Mouse (Mus musculus) forebrain, embryonic 10.5 days (tissue): ENCODE results near the gene Greb1. TPM values are rescaled to one million over a fixed set of nuclear protein-coding genes. Genes with fewer than 3 reads are reported as not detected.

Experiments used
- DNase-seq: peaks from one replicate; pipeline ENCODE4 v3.0.0-alpha.2; 2017; ENCODE audit warnings: low spot score; ENCODE audit errors: extremely low spot score
- H3K27ac ChIP-seq: fragments of 300-500 bp; sonication (generic); 2 replicates; pipeline ENCODE4 v1.5.1; 2016; ENCODE audit warnings: mild to moderate bottlenecking
- H3K27me3 ChIP-seq: fragments of 300-500 bp; sonication (generic); 2 replicates; pipeline ENCODE4 v1.6.1; 2016; ENCODE audit warnings: mild to moderate bottlenecking; ENCODE audit not compliant: poor library complexity, severe bottlenecking
- H3K36me3 ChIP-seq: fragments of 300-500 bp; sonication (generic); replicated peaks from 2 replicates; pipeline ENCODE4 v1.6.1; 2016; ENCODE audit warnings: mild to moderate bottlenecking, moderate library complexity
- H3K4me1 ChIP-seq: fragments of 300-500 bp; sonication (generic); 2 replicates; pipeline ENCODE4 v1.6.1; 2016
- H3K4me3 ChIP-seq: fragments of 300-500 bp; sonication (generic); 2 replicates; pipeline ENCODE4 v1.5.1; 2016; ENCODE audit warnings: mild to moderate bottlenecking, moderate library complexity
- H3K9me3 ChIP-seq: fragments of 300-500 bp; sonication (generic); 2 replicates; pipeline ENCODE4 v1.6.1; 2016; ENCODE audit warnings: mild to moderate bottlenecking, moderate library complexity
- WGBS: fragments of 180-500 bp; shearing (Covaris S2); methylation state at CpG from one replicate; pipeline ENCODE4 v1.1.7; 2016; 5-methylcytosine and 5-hydroxymethylcytosine counted together
- polyA plus RNA-seq: library from polyadenylated mRNA; unstranded; fragments of >200 nt; fragmentation: Nextera tagmentation; extraction: Ambion mirVana; gene quantifications from 2 replicates; pipeline ENCODE4 v1.2.1, GENCODE M21; 2016

The Greb1 gene
- 12.9 and 14.6 TPM in 2 replicates for polyA plus RNA-seq

GRCm38 (mm10) chr12:16800259-16800958 is at the start of gene Greb1:
Gene Greb1, minus strand, starts transcription at chr12:16800886.
- peaks cover 9% of the 10 kb centered on the region; the same call in 1 of the 2 replicates for H3K36me3 ChIP-seq
- peak within 1 kb of the TSS; percentile 78 for H3K4me3 ChIP-seq
- H3K4me1 ChIP-seq: peaks cover 73% of the 10 kb centered on the region
- peak; percentile 66 for DNase-seq
- WGBS: under 1% methylated on average over 51 of the region's 53 CpGs
- H3K27ac ChIP-seq: peak within 1 kb of the TSS; percentile 96
- H3K27me3 ChIP-seq: peaks cover 19% of the 10 kb centered on the region
- H3K9me3 ChIP-seq: no peaks in the 10 kb centered on the region

GRCm38 (mm10) chr12:16849821-16850220 is 49.1 kb upstream of the Greb1 start:
- WGBS: 74% methylated on average over 2 of the region's 2 CpGs
- Histone ChIP-seq H3K4me3 (no peak overlapping the region), H3K9me3 (no peaks in the 10 kb centered on the region), H3K27me3 (no peaks in the 10 kb centered on the region), H3K36me3 (no peaks in the 10 kb centered on the region), H3K4me1 (peaks cover 23% of the 10 kb centered on the region), H3K27ac (no peak overlapping the region)
- DNase-seq: no peak

DNA sequence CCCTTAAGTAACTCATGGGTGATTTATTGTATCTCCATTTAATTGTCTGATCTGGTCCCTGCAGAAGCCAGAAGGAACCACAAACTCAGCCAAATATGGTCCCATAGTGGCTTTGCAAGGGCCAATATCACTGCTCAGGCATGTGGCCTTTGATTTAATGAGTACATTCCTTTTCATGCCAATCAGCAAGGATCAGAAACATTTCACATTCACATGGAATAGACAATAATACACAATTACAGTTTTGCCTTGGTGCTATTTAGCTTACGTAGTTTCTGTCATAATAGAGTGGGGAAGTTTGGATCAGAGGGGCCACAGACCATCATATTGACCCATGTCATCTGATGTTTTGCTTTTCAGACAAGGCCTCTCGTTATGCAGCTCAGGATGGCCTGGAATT is 47.8 kb upstream of the Greb1 start:
- 85% methylated on average over 2 of the region's 2 CpGs for WGBS
- Histone ChIP-seq H3K27me3 (no peaks in the 10 kb centered on the region; the same call in 1 of the 2 replicates), H3K4me3 (no peak overlapping the region), H3K27ac (no peak overlapping the region), H3K36me3 (no peaks in the 10 kb centered on the region), H3K9me3 (no peaks in the 10 kb centered on the region), H3K4me1 (peaks cover 30% of the 10 kb centered on the region)
- DNase-seq: no peak

DNA sequence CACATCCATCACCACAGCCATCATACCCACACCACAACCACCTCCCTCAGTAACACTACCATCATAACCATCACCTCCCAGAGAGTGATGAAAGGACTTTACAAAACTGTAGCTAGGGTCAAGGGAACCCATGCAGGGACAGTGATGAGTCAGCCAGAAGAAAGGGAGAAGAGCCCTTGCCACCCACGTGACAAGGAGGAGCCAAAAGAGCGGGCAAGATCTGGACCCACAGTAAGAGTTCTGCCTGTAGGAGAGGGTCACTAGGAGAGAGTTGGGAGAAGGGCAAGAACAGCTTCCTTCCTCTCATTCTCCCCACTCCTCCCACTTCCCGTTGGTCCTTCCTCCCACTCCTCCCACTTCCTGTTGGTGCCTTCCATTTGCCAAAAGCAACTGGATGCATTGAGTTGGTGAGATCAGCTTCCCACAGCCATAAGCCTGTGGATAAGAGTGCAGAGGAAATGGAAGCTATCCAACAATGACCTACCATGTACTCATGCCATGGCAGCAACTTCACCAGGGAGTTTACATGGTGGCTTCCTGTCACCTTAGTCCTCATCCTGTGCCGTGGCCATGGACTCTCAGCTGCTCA is 46.6 kb upstream of the Greb1 start:
- WGBS: 85% methylated on average over 4 of the region's 4 CpGs
- no peaks in the 10 kb centered on the region; the same call in 1 of the 2 replicates for H3K27me3 ChIP-seq

GRCm38 (mm10) chr12:16844623-16845592 is 44.2 kb upstream of the Greb1 start:
- no peaks in the 10 kb centered on the region for H3K9me3 ChIP-seq
- H3K27ac ChIP-seq: no peak overlapping the region
- peaks cover 14% of the 10 kb centered on the region; the same call in 1 of the 2 replicates for H3K4me1 ChIP-seq
- H3K27me3 ChIP-seq: no peaks in the 10 kb centered on the region; the same call in 1 of the 2 replicates
- H3K36me3 ChIP-seq: no peaks in the 10 kb centered on the region
- 76% methylated on average over 14 of the region's 14 CpGs for WGBS
- DNase-seq: no peak
- H3K4me3 ChIP-seq: no peak overlapping the region

More for the DNA sequence above, 46.6 kb upstream of the Greb1 start:
- Histone ChIP-seq H3K9me3 (no peaks in the 10 kb centered on the region), H3K4me1 (peaks cover 30% of the 10 kb centered on the region), H3K36me3 (no peaks in the 10 kb centered on the region), H3K27ac (no peak overlapping the region), H3K4me3 (no peak overlapping the region)
- no peak for DNase-seq

DNA sequence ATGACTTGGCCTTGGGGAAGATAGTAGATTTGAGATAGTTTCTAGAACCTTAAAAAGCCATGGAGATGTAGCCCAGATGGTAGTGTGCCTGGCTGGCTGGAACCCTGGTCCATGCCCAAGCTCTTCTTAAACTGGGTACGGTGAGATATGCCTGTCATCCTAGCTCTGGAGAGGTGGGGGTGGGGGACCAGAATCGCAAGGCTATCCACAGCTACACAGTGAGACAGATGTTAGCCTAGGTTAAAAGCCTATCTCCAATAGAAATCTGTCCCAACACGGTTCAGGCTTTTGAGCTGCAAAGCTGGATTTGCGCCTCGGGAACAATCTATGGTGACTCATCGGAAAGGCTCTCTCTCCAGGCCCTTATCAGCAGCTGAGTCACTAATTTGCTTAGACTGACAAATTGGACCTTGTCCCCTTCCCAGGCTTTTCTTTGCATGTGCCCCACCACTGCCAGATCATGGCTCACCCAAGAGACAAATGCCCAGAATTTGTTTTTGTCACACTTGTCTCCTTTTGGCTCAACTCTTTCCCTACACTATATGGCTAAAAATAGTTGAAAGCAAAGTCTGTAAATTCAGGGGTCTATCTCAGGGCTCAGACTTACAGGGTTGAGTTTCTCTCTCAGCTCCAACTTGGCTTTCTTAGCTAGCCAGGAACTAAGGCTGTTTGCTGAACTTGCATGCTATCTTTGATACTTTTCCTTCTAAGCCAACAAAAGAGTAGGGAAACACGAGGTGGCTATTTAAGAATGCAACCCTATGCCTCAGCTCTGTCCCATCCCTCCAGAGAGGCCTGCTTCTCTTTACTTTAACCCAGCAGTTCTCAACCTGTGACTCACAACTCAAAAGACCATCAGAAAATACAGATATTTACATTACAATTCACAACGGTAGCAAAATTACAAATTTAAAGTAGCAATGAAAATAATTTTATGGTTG is 40.4 kb upstream of the Greb1 start:
- H3K4me1 ChIP-seq: peaks cover 12% of the 10 kb centered on the region; the same call in 1 of the 2 replicates
- no peak for DNase-seq
- H3K4me3 ChIP-seq: no peak overlapping the region
- H3K9me3 ChIP-seq: peaks cover 14% of the 10 kb centered on the region; the same call in 1 of the 2 replicates
- 82% methylated on average over 8 of the region's 8 CpGs for whole genome bisulfite sequencing
- no peak overlapping the region for H3K27ac ChIP-seq
- H3K27me3 ChIP-seq: no peaks in the 10 kb centered on the region; the same call in 1 of the 2 replicates
- no peaks in the 10 kb centered on the region for H3K36me3 ChIP-seq

DNA sequence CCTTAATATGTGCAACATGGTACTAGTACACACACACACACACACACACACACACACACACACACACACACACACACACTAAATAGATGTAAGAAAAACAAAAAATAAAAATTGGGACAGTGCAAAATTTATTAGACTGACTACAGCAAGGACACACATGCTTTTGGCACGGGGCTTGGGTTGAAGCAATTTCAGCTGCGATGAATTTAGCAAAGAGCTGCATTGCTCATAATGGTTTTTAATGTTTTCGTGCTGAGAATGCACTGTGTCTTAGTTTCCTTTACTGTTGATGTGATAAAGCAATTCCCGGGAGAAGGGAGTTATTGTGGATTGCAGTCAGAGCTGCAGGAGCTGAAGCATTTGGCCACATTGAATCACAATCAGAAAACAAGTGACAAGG is 37.1 kb upstream of the Greb1 start:
- DNase-seq: no peak
- Histone ChIP-seq H3K4me1 (peaks cover 6% of the 10 kb centered on the region; the same call in 1 of the 2 replicates), H3K27ac (no peak overlapping the region), H3K27me3 (no peaks in the 10 kb centered on the region), H3K9me3 (peaks cover 14% of the 10 kb centered on the region; the same call in 1 of the 2 replicates), H3K36me3 (no peaks in the 10 kb centered on the region), H3K4me3 (no peak overlapping the region)
- WGBS: 93% methylated on average over 4 of the region's 4 CpGs

DNA sequence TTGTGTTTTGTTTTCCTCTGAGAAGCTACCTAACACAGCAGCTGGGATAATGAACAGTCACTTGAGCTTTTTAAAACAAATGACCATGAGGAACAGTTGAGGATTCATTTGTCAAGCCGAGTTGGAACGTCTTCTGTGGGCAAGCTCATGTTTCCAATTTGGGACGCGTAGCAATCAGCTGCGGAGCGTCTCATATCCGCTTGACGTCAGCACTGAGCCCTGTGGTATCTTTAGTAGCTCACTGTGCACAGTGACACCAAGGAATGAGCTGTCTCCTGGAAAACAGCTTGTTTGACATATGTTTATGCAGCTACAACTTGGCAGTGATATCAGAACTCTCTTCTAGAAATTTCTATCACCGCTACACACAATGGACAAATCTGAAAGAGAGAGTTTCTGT is 35.5 kb upstream of the Greb1 start:
- Histone ChIP-seq H3K4me3 (no peak overlapping the region), H3K27me3 (no peaks in the 10 kb centered on the region), H3K9me3 (peaks cover 14% of the 10 kb centered on the region; the same call in 1 of the 2 replicates), H3K4me1 (peaks cover 9% of the 10 kb centered on the region; the same call in 1 of the 2 replicates), H3K36me3 (no peaks in the 10 kb centered on the region), H3K27ac (no peak overlapping the region)
- 69% methylated on average over 9 of the region's 9 CpGs for WGBS
- DNase-seq: no peak

DNA sequence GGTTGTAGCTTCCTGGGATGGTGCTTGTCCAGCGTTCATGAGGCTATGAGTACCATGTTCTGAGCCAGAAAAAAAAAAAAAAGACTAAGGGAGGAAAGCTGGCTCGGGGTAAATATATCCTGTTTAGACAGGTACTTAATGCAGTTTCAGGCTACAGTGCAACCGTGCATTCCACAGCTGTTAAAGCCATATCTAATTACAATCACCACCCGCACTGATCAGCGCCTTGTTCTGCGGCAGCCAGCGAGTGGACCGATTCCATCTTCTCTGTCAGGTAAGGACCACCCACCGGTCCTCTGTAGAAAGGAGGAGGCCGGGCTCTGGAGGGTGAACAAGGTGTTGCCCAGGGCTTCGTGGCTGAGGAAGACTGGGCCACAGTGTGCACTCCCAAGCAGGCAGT is 34.0 kb upstream of the Greb1 start:
- WGBS: 76% methylated on average over 11 of the region's 11 CpGs
- Histone ChIP-seq H3K27ac (no peak overlapping the region), H3K36me3 (peaks cover 7% of the 10 kb centered on the region), H3K27me3 (no peaks in the 10 kb centered on the region), H3K4me3 (no peak overlapping the region), H3K4me1 (peaks cover 9% of the 10 kb centered on the region; the same call in 1 of the 2 replicates), H3K9me3 (peaks cover 14% of the 10 kb centered on the region; the same call in 1 of the 2 replicates)
- DNase-seq: no peak

- no peak for DNase-seq
- H3K4me1 ChIP-seq: peaks cover 9% of the 10 kb centered on the region; the same call in 1 of the 2 replicates
These were observed 30.4 kb upstream of the Greb1 start for GRCm38 (mm10) chr12:16831071-16831470.

GRCm38 (mm10) chr12:16829785-16830184 is 29.1 kb upstream of the Greb1 start:
- Histone ChIP-seq H3K27ac (no peak overlapping the region), H3K27me3 (no peaks in the 10 kb centered on the region), H3K4me3 (no peak overlapping the region), H3K4me1 (peaks cover 5% of the 10 kb centered on the region; the same call in 1 of the 2 replicates), H3K36me3 (peaks cover 56% of the 10 kb centered on the region), H3K9me3 (no peaks in the 10 kb centered on the region)
- no peak for DNase-seq
- WGBS: 84% methylated on average over 2 of the region's 2 CpGs

More at GRCm38 (mm10) chr12:16831071-16831470, 30.4 kb upstream of the Greb1 start:
- H3K4me3 ChIP-seq: no peak overlapping the region
- H3K36me3 ChIP-seq: peaks cover 43% of the 10 kb centered on the region
- WGBS: 73% methylated on average over 4 of the region's 4 CpGs
- H3K27ac ChIP-seq: 0 out of 2 replicates have a peak overlapping the region, but pooled peaks have one; percentile 8
- H3K27me3 ChIP-seq: no peaks in the 10 kb centered on the region
- no peaks in the 10 kb centered on the region for H3K9me3 ChIP-seq
